Mouse (Mus musculus): ENCODE measurements around the gene Gm9611. TPM values are rescaled to one million over a fixed set of nuclear protein-coding genes. Genes with fewer than 3 reads are reported as not detected.
"Not testable (repeated sequence)": the region's sequence is repeated elsewhere in the genome, so short reads cannot be mapped to it uniquely, and the experiment has no call there.

The Gm9611 gene
- total RNA-seq (2017), result not detected in 2 replicates

- ATAC-seq (replicated peaks; ENCODE audit: low read depth, poor library complexity, severe bottlenecking), result not testable (repeated sequence)
These were observed at the start of gene Gm9611 for GRCm38 (mm10) chr14:42297258-42297657. Gm9611 (minus strand) TSS chr14:42297358.

GRCm38 (mm10) chr14:42309910-42310309 is 12.8 kb upstream of the Gm9611 start, which contains the start of gene Gm7995:
Gm7995 (plus strand) TSS chr14:42310210.
- ATAC-seq (replicated peaks; ENCODE audit: low read depth, poor library complexity, severe bottlenecking), result not testable (repeated sequence)

- not testable (repeated sequence) for ATAC-seq (replicated peaks; ENCODE audit: low read depth, poor library complexity, severe bottlenecking)
These were observed 37.2 kb downstream of the Gm9611 start, which contains the start of gene Gm17026 for GRCm38 (mm10) chr14:42259948-42260347. Gm17026 (minus strand) TSS chr14:42260048.

Other genes starting within 250 kb of the Gm9611 start
- not detected in 2 replicates for gene Gm7951, start 180.0 kb downstream of the Gm9611 start, total RNA-seq (2017)
- gene Gm17027, start 134.7 kb downstream of the Gm9611 start, total RNA-seq (2017), result not detected in 2 replicates
- not detected in 2 replicates for gene Gm3573, start 106.6 kb downstream of the Gm9611 start, total RNA-seq (2017)
- not detected in 2 replicates for gene Gm17026, start 37.3 kb downstream of the Gm9611 start, total RNA-seq (2017)
- not detected in 2 replicates for gene Gm7995, start 12.9 kb upstream of the Gm9611 start, total RNA-seq (2017)
- not detected in 2 replicates for gene Gm8005, start 142.3 kb upstream of the Gm9611 start, total RNA-seq (2017)
- not detected in 2 replicates for gene Gm8011, start 166.5 kb upstream of the Gm9611 start, total RNA-seq (2017)
- not detected in 2 replicates for gene Gm8020, start 205.0 kb upstream of the Gm9611 start, total RNA-seq (2017)
- not detected in 2 replicates for gene Gm8024, start 226.9 kb upstream of the Gm9611 start, total RNA-seq (2017)